Mouse (Mus musculus) layer of hippocampus, adult 8-10 months (tissue): ENCODE measurements at regions not wholly inside any gene's neighbourhood (a gene's known extent, or its start where the extent isn't known, plus 50 kb on each side); places are given as distances from the start of the nearest gene placed in this dataset.

Source experiments
- DNase-seq, 2 experiments: peaks; one replicate each; pipeline ENCODE4 v3.0.0; 2022; ENCODE audit warnings: low spot score in 2 of 2

- DNase-seq: no peak
These were observed 146.1 kb downstream of the Efcab1 start for GRCm38 (mm10) chr16:15052389-15052923.

DNA sequence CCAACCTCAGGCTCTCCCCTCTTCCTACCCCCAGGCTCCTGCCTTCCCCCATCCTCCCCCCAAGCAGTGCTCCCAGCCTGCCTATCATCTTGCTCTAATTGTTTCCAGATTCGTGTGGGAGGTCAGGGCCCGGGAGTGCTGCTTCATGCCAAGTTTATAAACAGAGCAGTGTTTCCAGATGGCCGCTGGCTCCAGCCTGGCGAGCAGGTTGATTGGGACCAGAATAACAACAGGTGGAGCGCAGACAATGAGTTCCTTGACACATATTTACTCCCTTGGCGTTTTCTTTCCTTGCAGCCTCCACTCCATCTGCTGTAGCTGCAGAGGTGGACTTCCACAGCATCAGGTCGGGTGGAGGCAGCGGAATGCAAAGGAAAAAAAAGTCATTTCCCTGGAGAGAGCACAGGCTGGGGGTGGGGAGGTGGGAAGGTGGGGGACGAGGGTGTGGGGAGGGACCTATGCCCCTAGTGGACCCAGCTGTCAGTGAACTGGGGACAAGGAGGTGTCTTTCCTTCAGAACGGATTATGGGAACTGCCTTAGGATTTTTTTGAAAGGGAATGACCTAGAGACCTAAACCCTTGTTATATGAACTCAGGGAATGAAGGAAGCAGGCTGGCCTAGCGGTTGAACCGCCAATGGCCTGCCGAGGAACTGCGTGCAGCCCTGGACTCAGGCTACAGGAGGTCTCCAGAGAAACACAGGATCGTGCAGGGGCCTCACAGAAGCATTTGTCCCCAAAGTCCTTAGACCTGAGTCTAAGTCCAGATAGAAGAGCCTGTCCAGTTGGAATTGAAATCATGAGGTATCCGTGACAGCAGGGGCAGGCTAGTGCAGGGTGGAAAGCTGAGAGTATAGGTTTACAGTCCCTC, 146.8 kb downstream of the Efcab1 start:
- peak; percentile 60 to 74 for DNase-seq

DNA sequence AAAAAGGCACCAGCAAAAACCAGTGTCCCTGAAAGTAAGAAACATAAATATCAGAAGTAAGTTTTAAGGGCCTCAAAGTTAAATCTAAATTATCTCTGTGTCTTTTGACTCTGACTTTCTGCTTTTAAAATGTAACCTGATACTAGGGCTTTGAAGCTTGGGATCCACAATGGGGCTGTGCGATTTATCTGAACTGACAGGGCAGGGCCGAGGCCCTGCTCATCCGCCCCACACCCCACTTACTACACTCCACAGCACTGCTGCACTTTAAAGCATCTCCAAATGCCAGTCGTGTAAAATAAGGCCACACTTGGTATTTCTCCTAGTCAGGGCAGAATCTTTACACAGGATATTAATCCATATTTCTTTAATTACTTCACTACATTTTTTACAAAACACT, 147.4 kb downstream of the Efcab1 start:
- no peak for DNase-seq

DNA sequence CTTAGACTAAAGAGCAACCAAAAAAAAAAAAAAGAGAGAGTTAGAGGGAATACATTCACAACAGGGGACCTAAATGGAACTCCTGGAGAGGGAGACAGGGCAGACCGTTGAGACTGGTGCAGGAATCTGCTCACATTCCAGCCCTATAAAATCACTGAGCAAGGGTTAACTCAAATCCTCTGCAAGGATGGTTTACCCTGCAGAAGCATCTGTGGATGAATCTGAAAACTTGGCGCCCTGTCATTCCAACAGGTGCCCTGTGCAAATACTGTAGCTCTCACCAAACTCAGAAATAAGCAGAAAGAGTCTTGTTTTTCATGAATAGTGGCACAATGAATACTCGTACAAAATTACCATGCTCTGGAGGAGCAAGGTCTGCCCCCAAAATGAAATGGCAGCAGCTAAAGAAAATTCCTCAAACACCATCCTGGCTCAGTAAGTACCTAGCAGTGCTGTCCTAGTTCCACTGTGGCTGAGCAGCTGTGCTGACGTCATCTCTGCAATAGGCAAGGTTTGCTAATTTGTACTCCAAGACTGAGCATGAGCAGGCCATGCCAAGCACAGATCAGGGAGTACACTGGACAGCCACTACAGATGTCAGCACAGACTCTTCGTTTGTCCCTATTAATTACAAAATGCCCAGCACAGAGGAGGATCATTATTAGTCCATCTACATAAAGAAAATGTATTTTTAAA, 148.0 kb downstream of the Efcab1 start:
- no peak for DNase-seq

DNA sequence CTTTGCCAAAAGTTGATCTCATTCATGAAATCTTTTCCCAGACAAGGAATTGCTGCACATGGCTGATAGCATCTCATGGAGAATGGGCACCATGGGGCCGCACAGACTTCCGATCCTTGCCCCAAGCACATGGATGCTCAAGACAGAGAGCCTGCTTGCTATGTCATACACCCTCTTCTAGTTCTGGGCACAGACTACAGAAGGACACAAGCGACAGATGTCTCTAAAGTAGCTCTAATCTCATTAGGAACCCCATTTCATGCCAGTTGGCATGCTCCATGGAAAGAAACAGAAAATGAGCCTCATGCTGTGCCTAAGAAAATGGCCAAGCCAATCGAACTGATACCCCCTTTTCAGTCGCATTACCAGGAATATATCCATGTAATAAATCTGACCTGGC, 149.3 kb downstream of the Efcab1 start:
- DNase-seq: peak; percentile 11 to 20

GRCm38 (mm10) chr16:15070485-15070960, 164.1 kb downstream of the Efcab1 start:
- DNase-seq: no peak

- no peak for DNase-seq
These were observed 168.0 kb downstream of the Efcab1 start for GRCm38 (mm10) chr16:15074407-15074806.

DNA sequence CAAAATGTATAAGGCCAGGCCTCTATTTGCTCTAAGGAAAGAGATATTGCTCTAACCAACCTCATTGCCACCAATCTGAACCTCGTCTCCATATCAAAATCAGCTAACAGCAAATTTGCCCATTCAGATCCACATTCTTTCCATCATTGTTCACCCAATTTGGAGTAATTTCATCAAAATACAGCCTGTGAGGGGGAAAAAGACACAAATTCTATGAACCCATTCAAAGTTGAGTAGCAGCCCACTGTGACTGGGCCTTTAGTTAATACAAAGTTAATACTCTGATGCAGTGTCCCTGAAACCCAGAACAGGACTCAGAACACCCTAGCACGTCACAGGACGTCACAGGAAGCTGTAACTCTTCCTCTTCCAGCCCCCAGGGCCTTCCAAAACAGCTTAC, 177.3 kb downstream of the Efcab1 start:
- no peak for DNase-seq

DNA sequence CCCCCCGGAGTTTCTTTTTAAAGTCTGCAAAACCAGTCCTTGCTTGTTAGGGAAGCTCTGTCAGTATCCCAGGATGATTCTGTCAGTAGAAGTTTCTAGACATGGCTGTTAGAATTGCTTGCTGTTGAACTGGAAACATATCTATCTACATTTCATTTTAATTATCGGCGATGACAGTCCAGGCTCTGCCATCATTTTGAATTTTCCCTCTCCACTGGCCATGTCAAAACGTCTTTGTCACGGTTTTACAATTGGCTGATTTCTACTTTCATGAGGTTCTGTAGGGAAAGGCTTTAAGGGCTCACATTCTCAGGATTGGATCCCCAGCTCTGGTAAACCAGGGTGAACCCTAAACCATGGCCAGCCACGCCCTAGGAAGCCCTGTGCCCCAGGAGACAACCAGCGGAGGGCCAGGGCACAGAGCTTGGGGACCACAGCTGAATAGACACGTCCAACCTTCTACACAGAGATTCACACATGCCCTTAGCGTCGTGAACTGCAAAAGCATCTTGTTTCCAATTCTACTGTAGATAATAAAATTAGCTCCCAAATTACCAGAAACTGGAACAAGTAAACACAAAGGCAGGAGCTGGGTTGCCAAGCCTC, 177.8 kb downstream of the Efcab1 start:
- no peak for DNase-seq

- DNase-seq: no peak
These were observed 178.6 kb downstream of the Efcab1 start for GRCm38 (mm10) chr16:15084753-15085728.

DNA sequence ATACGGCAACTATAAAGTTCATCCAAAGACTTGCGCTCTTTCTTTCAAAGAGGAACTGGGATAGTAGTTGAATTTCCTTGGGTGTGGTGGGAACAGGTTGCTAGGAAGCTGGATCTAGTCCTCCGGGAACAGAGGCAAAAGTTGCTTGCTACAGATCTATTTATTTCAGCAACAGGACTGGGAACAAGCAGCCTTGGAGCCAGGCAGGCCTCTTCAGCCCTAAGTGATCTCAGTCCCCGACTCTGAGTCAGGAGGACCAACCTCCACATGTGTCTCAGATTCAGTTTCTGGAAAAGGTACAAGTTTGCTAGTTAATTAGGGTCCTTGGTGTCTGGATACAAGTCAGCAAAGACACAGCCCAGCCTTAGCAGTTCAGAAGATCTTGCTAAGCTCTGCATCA, 180.2 kb downstream of the Efcab1 start:
- DNase-seq: no peak

GRCm38 (mm10) chr16:15103938-15104337, 197.5 kb downstream of the Efcab1 start:
- no peak for DNase-seq

DNA sequence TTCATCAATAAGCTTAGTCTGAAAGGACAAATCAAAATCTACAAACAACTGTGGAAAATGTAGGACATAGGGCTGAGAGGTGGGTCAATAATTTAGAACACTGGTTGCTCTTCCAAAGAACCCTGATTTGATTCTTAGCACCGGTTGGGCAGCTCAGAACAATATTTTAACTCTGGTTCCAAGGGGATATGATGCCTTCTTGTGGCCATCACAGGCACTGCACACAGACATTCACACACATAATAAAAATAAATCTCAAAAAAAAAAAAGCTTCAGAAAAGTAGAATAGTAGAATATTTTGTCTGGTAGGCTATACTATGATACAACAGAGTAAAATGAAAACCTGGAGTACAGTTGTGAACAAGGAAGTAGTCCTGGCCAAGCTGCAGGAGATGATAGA, 200.8 kb downstream of the Efcab1 start:
- DNase-seq: no peak

- DNase-seq: no peak
These were observed 204.1 kb upstream of the Gm21897 start for GRCm38 (mm10) chr16:15113131-15113530.

- DNase-seq: no peak
These were observed 203.2 kb upstream of the Gm21897 start for GRCm38 (mm10) chr16:15113989-15114556.

DNA sequence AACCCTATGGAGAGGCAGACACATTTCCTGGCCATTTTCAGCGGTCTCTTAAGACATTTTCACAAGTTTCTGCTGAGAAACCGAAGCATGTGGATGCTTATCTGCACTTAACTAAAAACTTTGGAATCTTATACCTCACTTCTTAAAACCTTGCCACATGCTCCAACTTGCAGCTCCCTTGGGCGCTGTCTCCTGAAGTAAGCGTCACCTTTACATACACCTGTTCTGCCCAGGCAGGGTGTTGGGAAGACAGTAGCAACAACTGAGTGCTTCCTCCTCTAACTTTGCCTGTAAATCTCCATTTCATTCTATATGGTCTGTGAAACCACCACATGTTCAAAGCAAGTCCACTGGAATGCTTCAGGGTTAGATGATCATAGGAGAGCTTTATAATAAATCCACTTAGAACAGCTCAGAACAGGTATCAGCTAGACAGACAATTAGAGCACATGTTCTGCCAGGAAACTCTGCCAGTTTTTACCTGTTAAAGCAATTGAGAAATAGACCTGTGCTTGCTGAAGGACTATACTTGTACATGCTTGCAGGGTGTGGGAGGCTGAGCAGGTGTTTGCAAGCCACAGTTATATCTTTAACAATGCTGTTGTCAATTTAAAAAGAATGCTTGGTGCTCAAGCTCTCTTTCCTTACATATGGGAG, 202.6 kb upstream of the Gm21897 start:
- no peak for DNase-seq

DNA sequence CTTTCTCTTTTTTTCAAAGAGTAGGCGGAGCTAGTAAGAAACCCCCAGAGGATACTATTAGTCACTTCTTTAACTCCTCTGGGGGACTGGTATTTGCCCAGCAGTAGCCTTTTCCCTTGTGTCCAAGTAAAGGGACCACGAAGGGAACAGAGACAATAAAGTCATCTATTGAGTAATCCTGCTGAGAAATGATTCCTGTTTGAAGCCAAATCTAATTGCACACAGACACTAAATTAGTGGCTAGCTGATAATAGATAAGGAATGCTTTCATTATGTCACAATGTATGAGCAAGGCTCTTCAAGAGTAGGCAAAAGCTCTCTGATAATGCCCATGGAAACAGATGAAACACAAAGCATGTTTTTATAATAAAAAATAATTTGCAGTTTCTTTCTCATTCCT, 201.9 kb upstream of the Gm21897 start:
- no peak for DNase-seq

DNA sequence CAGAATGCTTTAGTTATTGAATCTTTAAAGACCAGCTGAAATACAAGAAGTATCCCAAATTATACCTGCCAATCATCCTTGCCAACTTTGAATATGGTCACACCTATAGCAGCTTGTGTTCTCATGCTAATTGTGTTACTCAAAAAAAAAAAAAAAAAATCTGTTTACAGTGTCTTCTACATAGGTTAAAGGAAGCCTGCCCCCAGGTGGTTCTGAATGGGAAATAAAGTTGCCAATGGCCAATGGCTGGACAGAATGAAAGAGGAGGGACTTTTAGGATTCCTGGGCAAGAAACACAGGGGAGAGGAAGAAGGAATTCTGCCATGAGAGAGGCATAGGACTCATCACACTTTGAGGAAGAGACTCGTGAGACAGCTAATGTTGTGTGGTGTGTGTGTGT, 197.5 kb upstream of the Gm21897 start:
- no peak for DNase-seq

- DNase-seq: no peak
These were observed 188.3 kb upstream of the Gm21897 start for GRCm38 (mm10) chr16:15128996-15129395.

DNA sequence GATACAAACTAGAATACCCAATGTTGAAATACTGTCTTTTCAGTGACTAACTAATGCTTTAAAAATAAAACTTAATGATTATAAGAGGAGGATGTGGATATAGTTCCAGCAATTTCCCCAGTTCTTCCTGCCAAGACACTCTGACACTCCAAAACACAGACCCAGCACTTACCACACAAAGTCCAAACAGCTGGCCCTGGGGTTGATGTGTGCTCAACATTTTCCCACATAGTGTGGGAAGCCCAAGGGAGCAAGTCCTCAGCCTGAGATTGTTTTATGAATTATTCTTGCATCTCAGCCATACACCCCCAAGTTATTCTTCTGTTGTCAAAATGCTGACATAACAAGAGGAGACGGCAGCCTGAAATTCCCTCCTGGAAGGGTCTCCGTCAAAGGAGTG, 187.5 kb upstream of the Gm21897 start:
- DNase-seq: no peak
